Mouse (Mus musculus) retina, embryonic 14.5 days (tissue): ENCODE results near the gene Nr6a1.
A peak's percentile ranks its signal among the peaks of the same experiment; 100 is the strongest.

Experiments
- DNase-seq: peaks from one replicate; pipeline ENCODE4 v3.0.0-alpha.2; 2015; ENCODE audit warnings: low spot score

Gene Nr6a1

DNA sequence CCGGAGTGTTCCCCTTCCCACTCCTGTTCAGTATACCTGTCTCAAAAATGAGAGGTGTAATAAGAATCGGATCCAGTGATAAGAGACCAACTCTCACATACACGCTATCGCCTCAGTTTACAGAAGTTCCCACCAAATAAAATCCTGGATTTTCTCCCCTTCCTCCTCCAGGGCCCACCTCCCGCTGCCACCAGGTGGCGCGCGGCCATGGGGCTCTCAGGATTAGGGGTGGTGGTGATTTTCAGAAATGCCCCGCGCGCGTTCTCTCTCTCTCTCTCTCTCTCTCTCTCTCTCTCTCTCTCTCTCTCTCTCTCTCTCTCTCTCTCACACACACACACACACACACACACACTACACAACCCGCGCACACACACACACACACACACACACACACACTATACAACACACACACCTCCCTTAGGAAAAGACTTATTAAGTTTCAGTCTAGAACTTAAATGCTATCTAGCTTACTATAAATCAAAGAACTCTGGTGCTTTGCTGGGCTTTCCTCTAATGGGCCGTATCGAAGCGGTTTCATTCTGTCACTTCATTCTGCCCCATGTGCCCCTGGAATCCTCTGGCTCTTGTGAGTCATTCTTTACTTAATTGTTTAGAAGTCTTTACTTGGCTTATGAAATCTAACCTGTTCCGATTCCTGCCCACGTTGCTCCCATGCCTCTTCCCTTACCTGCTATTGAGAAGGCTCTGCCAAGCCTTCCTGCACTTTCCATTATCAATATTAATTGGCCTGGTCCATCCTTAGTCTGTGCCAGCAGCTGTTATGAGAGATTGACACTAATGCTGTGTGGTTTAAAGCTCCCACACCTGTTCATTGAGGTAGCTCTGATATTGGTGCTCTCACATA, at the start of gene Nr6a1:
Nr6a1 (minus strand) TSS at position 574 of the 865 bp plus-strand sequence.
- peak; percentile 84 for DNase-seq

DNA sequence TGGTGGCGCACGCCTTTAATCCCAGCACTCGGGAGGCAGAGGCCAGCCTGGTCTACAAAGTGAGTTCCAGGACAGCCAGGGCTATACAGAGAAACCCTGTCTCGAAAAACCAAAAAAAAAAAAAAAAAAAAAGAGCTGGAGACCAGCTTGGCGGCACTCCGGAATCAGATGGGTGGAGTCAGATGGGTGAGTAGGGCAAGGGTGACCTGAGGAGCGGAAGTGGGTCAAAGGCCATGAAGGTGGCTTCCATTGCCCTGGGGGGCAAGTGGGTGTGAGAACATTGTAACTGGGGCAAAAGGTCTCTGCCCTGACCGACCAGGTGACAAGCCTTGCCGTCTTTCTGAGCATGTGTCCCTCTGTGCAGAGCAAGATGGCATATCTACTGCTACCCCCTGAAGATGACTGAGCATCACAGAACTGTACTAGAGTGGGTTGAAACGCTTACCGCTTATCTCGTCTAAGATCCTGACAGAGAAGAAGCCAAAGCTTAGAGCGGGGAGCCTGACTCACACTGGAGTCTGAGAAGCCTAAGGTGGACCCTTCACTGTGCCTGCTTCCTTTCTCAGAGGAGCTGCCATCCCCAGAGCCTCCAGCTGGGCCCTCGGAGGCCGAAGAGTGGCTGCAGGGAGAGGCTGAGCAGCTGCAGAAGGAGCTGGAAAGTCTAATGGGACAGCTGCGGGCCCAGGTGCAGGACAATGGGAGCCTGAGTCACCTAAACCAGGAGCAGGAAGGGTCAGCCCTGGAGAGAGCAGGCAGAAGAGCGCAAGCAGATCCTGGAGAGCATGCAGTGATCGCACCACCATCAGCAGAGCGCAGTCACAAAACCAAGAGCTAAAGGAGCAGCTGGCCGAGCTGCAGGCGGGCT, 48.7 kb upstream of the Nr6a1 start:
- no peak for DNase-seq

DNA sequence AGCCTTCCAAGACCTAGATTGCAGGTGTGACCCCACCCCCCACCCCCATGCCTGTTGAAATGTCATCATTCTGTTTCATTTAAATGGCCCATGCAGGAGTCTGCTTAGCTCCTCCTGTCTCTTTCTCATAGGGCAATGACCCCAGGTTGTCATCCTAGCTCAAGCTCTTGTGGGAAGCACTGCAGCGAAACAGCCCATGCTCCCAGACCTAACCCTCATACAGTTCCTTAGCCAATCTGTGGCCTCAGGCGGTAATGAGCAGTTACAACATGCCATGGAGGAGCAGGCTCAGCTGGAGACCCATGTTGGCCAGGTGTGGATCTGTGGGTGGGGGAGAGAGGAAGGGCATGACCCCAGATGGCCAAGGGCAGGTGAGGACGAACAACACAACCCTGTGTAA, 47.7 kb upstream of the Nr6a1 start:
- DNase-seq, result no peak

DNA sequence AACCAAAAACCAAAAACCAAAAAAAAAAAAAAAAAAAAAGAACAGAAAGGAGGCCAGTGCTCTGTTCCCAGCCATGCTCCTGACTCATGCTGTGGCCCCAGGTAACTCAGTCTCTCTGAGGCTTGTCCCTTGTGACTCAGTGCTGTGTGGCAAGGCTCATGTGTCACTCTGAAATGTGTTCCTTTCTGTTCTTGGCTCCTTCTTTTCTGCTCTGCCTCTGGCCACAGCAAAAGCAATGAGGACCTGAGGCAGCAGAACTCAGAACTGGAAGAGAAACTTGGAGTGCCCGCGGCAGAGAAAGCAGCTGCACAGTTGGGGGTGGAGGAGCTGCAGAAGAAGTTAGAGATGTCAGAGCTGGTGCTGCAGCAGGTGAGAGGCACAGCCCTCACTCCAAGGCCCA, 46.7 kb upstream of the Nr6a1 start:
- DNase-seq, result no peak

DNA sequence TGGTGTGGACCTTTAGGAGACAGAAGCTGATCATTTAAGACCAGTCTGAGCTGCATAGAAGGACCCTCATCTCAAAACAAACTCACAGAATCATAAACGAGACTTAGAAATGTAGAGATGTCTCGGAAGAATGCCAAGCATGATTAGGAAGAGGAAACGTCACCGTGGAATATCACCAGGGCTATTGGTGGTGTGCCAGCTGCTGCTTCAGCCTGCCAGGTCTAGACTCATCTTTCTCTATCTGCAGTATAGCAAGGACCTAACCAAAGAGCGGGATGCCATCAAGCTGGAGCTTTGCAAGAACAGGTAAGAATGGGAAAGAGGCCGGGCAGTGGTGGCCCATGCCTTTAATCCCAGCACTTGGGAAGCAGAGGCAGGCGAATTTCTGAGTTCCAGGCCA, 46.2 kb upstream of the Nr6a1 start:
- DNase-seq, result no peak

DNA sequence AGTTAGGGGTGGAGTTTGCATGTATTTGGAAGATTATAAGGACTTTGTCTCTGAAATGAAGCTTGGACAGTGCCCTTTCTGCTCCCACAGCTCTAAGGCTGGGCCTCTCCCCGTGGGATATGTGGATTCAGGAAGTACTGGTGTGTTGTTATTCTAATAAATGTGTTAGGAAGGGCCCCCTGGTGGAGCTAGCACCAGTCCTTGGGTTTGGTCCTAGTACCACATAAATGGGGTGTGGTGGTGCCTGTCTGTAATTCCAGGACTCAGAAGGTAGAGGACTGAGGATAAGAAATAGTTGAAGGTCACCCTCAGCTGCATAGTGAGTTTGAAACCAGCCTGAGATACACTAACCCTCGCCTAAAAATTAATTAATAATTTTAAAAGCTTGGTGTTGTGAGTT, 45.7 kb upstream of the Nr6a1 start:
- DNase-seq, result no peak

DNA sequence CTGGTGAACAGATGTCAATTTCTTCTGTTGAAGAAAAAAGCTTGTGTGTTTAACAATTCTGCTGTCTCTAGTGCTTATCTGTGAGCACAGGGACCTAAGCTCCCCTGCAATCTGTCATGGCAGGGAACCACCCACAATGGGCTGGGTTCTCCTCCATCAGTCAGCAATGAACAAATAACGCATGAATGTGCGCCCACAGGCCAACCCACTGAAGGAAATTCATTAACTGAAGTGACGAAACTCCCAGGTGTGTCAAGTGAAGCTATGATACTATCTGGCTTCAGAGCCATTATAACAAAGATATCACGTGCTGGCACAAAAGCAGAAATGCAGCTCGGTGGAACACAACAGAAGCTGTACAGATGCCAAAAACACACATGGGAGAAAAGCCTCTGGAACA, 42.6 kb upstream of the Nr6a1 start:
- DNase-seq, result no peak

DNA sequence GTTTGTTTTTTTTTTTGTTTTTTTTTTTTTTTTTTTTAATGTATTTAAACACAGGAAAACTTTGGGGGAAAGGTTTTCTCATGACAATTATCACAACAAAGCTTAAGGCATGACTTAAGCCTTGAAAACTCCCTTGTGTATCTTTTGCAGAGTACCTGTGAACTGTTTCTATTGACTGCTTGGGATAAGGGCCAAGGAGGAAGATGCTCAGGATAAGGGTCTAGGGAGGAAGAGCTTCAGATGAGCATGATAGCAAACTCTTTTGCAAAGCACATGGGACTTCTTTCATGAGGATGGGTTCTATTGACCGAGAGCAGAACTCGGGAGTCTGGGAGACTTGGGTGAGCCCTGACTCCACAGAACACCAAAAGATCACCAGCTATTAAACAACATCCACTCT, 42.2 kb upstream of the Nr6a1 start:
- no peak for DNase-seq

DNA sequence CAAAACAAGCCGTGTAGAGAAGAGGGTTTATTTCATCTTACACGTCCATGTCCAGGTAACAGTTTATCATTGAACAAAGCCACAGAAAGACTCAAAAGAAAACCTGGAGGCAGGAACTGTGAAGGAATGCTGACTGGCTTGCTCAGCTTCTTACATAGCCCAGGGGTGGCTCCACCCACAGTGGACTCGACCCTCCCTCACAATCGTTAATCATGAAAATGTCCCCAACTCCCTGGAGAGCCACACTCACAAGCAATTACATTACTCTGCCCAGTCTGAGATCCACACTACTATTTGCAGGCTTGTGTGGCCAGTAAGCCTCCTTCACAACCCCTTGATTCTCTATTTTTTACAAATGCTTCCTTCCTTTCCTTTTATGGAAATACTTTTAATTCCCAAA, 36.7 kb upstream of the Nr6a1 start:
- peak; percentile 23 for DNase-seq

DNA sequence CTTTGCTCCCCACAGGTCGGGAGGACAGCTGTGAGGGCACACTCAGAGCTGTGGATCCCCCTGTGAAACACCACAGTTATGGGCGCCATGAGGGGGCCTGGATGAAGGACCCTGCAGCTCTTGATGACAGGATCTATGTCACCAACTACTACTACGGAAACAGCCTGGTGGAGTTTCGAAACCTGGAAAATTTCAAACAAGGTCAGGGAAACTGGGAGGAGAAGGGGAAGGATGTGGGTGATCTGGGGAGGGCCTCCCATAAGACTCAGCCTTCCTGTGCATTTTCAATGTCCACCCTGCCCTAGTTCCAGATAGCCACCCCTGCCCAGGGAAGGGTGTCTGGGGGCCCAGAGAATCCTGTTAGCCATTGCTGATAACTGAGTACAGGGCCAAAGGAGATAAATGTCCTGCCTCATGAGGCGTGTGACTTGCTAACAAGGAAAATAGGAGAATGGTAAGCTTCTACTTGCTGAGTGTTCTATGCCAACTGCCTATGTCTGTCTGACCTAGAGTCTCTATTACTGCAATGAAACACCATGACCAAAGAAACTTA, 30.3 kb upstream of the Nr6a1 start:
- no peak for DNase-seq

DNA sequence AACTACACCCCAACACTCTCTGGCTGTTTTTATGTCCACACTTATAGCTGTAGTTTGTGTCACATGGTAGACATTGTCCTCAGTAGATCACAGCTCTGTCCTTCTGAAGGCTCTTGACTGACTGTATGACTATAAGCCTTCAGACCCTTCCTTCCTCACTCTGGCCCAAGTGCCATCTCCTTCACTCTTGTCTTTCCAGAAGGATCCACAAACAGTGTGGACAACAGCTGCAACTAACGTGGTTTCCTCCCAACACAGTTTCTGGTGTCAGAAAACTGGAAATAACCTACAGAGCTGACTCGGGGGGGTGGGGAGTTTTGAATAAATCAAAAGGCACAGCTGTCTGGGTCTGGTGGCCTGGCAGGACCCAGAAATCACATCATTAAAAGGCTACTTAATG, 28.6 kb upstream of the Nr6a1 start:
- no peak for DNase-seq

DNA sequence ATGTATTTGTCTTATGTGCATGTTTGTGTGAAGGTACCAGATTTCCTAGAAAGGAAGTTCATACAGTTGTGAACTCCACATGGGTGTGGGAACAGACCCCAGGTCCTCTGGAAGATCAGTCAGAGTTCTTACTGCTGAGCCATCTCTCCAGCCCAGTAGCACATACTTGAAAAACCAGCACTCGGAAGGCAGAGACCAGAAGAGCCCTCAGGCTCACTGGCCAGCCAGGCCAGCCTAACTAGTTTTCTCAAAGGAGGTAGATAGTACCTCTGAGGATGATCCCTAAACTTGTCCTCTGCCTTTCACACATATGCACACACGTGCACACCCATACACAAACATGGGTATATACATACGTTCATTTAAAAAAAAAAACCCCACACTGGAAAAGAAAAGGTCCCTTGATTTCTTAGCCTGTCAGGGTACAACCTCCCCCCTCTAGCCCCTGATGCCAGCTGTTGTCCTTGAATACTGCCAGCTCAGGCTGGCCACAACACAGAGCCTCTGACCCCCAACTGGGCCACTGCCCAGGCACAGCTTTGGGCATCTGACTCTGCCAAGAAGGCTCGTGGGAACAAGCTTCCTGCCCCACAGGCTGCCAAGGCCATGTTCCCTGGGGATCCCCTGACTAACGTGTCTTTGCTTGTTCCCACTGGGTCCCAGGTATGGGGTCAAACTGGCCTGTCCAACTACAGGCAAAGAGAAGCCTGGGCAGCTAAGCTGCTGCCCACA, 25.8 kb upstream of the Nr6a1 start:
- no peak for DNase-seq

DNA sequence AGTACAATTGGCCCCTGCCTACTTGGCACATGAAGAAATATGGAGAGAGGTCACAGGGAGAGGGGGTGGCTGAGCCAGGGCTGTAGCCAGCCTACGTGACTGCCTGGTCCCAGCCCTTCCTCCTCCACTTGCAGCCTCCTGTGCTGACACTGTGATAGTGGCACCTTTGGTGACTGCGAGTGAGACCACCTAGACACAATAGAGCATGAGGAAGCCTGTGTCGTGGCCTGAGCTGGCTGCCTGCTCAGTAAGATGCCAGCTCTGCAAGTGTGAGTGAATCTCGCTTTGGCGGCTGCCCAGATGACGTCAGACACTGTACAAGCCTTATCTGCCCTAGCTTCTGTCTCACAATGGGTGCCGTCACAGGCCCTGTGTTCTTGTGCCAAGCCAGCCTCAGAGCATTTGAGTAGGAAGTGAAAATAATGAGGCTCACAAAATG, 22.8 kb upstream of the Nr6a1 start:
- DNase-seq, result no peak

DNA sequence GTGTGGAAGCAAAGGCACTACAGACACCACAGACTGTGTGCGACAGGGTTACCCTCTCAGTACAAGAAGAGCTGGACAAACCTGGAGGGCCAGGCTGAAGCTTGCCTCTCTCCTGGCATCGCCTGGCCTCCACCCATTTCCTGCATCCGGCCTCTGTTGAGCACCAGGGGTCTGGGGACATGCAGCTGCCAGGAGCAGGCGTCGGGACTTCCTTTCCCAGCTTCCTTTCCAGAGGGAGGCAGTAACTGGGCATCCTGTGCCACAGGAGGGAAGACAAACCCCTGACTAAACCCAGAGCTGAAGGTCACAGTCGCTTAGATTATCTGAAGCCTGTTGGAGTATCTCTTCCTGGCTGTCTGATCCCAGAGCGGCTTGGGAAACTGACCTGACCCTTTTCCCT, 20.1 kb upstream of the Nr6a1 start:
- DNase-seq, result no peak

DNA sequence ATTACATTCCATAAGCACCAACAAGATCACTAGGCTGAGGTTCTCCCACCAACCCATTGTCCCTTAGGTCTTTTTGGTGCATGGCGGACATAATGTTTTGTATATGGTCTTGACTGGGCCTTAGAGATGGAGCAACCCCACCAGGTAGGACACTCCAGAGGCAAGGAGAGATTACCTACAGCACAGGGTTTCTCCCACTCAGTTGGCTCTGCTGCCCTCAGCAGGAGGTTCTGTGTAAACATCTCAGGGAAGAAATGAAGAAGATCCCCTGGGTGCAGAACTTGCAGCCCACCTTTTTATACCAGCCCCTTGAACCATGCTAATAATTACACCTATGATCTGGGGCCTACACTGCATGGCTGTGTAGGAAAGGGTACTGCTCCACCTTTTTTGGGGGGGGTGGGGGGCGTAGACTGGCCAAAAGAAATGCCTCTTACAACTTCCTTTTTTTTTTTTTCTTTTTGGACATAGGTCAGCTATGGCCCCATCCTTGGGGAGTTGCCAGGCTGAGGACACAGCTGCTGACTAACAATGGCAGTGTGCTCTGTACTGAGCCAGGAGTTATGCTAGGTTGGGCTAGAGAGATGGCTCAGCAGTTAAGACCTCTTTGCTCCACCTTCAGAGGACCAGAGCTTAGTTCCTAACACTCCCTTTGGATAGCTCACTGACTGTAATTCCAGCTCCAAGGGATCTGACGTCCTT, 17.1 kb upstream of the Nr6a1 start:
- DNase-seq, result no peak

DNA sequence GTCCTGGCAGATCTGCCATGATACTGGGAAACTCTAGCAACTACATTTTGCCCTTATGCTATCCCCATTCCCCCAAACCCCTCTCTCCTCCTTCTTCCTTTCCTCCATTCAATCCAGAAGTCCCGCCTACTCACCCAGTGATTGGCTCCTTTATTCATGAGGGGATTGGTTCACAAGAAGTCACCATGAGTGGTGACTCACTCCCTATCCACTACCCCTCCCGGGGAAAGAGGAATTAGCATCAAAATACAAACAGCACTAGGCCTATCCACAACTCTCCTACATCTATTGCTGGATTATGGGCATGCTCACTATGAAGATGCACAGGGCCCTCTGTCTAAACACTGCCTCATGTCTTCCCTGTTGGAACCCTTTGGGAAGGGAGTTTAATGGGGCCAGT, 16.5 kb upstream of the Nr6a1 start:
- DNase-seq, result no peak

DNA sequence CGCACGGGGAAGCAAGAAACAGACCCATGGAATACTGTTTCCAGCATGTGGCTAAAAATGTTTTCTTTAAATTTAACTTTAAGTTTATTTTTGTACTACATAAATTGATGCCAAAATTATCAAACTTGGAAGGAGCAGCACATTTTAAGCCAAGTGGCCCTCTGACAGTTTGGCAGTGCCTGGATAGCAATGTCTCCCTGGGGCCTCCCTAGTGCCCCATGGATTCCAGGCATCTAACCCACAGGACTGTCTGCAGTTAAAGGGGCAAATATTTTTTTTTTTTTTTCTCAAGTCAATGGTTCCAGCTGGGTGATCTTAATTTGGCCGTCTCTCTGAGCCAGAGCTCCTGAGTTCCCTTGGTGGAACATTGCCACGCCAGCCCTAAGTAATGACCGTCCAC, 15.7 kb upstream of the Nr6a1 start:
- DNase-seq, result no peak

DNA sequence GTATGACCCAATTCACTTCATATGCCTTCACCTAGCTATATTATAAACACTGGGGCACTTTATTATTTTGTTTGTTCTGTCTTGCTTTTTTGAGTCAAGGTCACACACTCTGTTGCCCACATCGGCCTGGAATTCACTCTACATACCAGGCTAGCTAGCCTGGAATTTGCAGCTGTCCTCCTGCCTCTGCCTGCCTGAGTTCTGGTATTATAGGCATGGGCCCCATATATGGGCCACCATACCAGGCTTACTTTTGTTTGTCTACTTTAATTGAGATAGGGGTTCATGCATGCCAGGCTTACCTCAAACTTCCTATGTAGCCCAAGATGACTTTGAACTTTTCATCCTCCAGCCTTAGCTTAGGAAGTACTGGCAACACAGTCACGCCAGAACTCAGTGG, 14.4 kb upstream of the Nr6a1 start:
- DNase-seq, result no peak

DNA sequence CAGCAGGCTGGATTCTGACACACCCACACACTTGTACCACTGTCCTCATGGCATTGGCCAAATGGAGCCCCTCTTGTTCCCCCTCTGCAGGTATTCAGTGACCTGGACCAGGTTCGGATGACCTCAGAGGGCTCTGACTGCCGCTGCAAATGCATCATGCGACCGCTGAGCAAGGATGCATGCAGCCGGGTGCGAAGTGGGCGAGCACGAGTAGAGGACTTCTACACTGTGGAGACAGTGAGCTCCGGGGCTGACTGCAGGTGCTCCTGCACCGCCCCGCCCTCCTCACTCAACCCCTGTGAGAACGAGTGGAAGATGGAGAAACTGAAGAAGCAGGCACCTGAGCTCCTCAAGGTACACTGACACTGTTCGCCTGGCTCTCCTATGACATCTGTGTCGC, 13.9 kb upstream of the Nr6a1 start:
- no peak for DNase-seq

DNA sequence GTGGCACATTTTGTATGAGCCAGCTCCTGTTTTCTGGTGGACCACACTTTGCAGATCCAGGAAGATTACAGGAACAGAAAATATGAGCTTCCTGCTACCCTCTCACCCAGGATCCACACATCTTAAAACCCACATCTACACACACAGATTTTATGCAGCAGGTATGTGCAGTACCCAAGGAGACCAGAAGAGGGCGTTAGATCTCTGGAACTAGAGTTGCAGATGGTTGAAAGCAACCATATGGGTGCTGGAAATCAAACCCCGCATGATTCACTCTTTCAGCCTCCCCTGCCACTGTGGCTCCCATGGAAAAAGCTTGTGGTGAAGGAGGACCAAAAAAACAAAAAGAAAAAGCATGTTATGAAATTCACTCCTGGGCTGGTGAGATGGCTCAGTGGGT, 11.6 kb upstream of the Nr6a1 start:
- DNase-seq, result no peak

DNA sequence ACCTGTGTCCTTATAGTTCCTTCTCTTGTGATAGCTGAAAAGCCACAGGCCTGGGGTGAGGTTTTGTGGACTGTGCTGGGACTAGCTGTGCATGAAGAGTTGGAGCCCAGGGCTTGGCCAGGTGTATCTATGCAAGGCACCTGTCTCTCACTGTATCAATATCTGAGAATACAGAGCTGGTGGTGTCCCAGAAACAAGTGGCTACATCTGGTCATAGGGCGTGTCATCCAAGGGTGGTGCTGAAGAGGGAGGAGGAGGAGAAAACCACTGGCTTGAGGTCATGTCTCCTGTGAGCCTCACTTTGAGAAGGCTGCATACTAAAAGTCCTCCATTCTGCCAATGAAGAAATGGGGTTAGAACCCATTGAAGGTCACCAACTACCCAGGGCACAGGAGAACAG, 10.5 kb upstream of the Nr6a1 start:
- DNase-seq, result no peak

DNA sequence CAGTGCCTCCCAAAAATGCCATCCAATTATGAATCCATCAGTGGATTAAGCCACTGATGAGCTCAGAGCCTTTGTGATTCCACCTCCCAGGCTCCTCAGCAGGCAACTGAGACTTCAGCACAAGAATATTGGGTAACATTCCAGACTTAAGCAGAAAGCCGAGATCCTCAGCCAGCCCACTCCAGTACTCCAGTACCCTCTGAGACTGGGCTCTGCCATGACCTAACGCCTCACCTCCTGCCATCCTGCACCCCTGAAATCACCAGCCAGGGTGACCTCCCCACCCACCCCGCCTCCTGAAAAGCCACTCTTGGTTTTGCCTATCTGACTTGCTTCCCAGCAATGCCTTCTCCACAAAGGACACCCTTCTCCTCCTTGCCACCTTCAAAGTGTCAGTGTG, 9.9 kb upstream of the Nr6a1 start:
- no peak for DNase-seq
